Mouse (Mus musculus): ENCODE data around the gene Spata32. TPM values are rescaled to one million over a fixed set of nuclear protein-coding genes. Genes with fewer than 3 reads are reported as not detected.
"Not testable (repeated sequence)": the region's sequence is repeated elsewhere in the genome, so short reads cannot be mapped to it uniquely, and the experiment has no call there.

The Spata32 gene
- polyA plus RNA-seq, 1 experiment from 2014 or later = not detected

- Histone ChIP-seq H3K9me3 (ENCODE audit: control insufficient read depth, low read length) (no peaks in the 10 kb centered on the region), H3K4me2 (ENCODE audit: low read length) (no peak overlapping the region), H3K4me1 (replicated peaks; ENCODE audit: control insufficient read depth, insufficient read depth, low read length) (no peaks in the 10 kb centered on the region), H3K4me3 (ENCODE audit: low read depth, low read length) (no peak overlapping the region), H3K36me3 (ENCODE audit: control insufficient read depth, insufficient read depth, low read length) (peaks cover 63% of the 10 kb centered on the region), H3K27ac (ENCODE audit: low read depth) (no peak overlapping the region), H3K27me3 (replicated peaks; ENCODE audit: control insufficient read depth, insufficient read depth, low read length) (no peaks in the 10 kb centered on the region), H3K9ac (ENCODE audit: low read length) (no peak overlapping the region)
- DNase-seq (ENCODE audit: low spot score) = no peak
- ATAC-seq (replicated peaks; ENCODE audit: low FRiP score, low TSS enrichment, low read depth) = no peak
- WGBS = 87% methylated on average over 10 of the region's 10 CpGs
These were observed 5.2 kb upstream of the Spata32 start for GRCm38 (mm10) chr11:103223444-103223843.

GRCm38 (mm10) chr11:103222718-103223117 lies 4.5 kb upstream of the Spata32 start:
- H3K36me3 ChIP-seq (ENCODE audit: control insufficient read depth, insufficient read depth, low read length) = peaks cover 62% of the 10 kb centered on the region
- not testable (repeated sequence) for H3K4me1 ChIP-seq (replicated peaks; ENCODE audit: control insufficient read depth, insufficient read depth, low read length)
- 88% methylated on average over 3 of the region's 4 CpGs for WGBS

GRCm38 (mm10) chr11:103221437-103221836 lies 3.2 kb upstream of the Spata32 start:
- Histone ChIP-seq H3K27me3 (replicated peaks; ENCODE audit: control insufficient read depth, insufficient read depth, low read length) (no peaks in the 10 kb centered on the region), H3K27ac (ENCODE audit: low read depth) (no peak overlapping the region), H3K9ac (ENCODE audit: low read length) (no peak overlapping the region), H3K4me1 (replicated peaks; ENCODE audit: control insufficient read depth, insufficient read depth, low read length) (no peaks in the 10 kb centered on the region), H3K9me3 (ENCODE audit: control insufficient read depth, low read length) (no peaks in the 10 kb centered on the region), H3K36me3 (ENCODE audit: control insufficient read depth, insufficient read depth, low read length) (peaks cover 50% of the 10 kb centered on the region), H3K4me3 (ENCODE audit: low read depth, low read length) (no peak overlapping the region), H3K4me2 (ENCODE audit: low read length) (no peak overlapping the region)
- ATAC-seq (replicated peaks; ENCODE audit: low FRiP score, low TSS enrichment, low read depth) = peak; percentile 59; the same call in 1 of the 2 replicates
- DNase-seq (ENCODE audit: low spot score) = no peak
- WGBS = 74% methylated on average over 6 of the region's 6 CpGs

More at GRCm38 (mm10) chr11:103222718-103223117, 4.5 kb upstream of the Spata32 start:
- not testable (repeated sequence) for H3K4me3 ChIP-seq (ENCODE audit: low read depth, low read length); DNase-seq (ENCODE audit: low spot score); H3K27ac ChIP-seq (ENCODE audit: low read depth); H3K9ac ChIP-seq (ENCODE audit: low read length); H3K9me3 ChIP-seq (ENCODE audit: control insufficient read depth, low read length); ATAC-seq (replicated peaks; ENCODE audit: low FRiP score, low TSS enrichment, low read depth); H3K27me3 ChIP-seq (replicated peaks; ENCODE audit: control insufficient read depth, insufficient read depth, low read length); H3K4me2 ChIP-seq (ENCODE audit: low read length)

GRCm38 (mm10) chr11:103219995-103220394 lies 1.8 kb upstream of the Spata32 start:
- Histone ChIP-seq H3K27me3 (replicated peaks; ENCODE audit: control insufficient read depth, insufficient read depth, low read length) (no peaks in the 10 kb centered on the region), H3K4me2 (ENCODE audit: low read length) (no peak overlapping the region), H3K27ac (ENCODE audit: low read depth) (no peak overlapping the region), H3K4me1 (replicated peaks; ENCODE audit: control insufficient read depth, insufficient read depth, low read length) (no peaks in the 10 kb centered on the region), H3K4me3 (ENCODE audit: low read depth, low read length) (no peak overlapping the region), H3K9me3 (ENCODE audit: control insufficient read depth, low read length) (no peaks in the 10 kb centered on the region), H3K36me3 (ENCODE audit: control insufficient read depth, insufficient read depth, low read length) (peaks cover 38% of the 10 kb centered on the region), H3K9ac (ENCODE audit: low read length) (no peak overlapping the region)
- DNase-seq (ENCODE audit: low spot score) (no peak), ATAC-seq (replicated peaks; ENCODE audit: low FRiP score, low TSS enrichment, low read depth) (no peak)
- WGBS = 81% methylated on average over 4 of the region's 4 CpGs

- peaks cover 31% of the 10 kb centered on the region for H3K36me3 ChIP-seq (ENCODE audit: control insufficient read depth, insufficient read depth, low read length)
- ATAC-seq (replicated peaks; ENCODE audit: low FRiP score, low TSS enrichment, low read depth) = no peak
- no peak overlapping the region for H3K27ac ChIP-seq (ENCODE audit: low read depth)
- H3K27me3 ChIP-seq (replicated peaks; ENCODE audit: control insufficient read depth, insufficient read depth, low read length) = no peaks in the 10 kb centered on the region
- no peaks in the 10 kb centered on the region for H3K4me1 ChIP-seq (replicated peaks; ENCODE audit: control insufficient read depth, insufficient read depth, low read length)
- 81% methylated on average over 5 of the region's 5 CpGs for WGBS
- no peak overlapping the region for H3K9ac ChIP-seq (ENCODE audit: low read length)
- no peak for DNase-seq (ENCODE audit: low spot score)
- no peak overlapping the region for H3K4me3 ChIP-seq (ENCODE audit: low read depth, low read length)
- H3K4me2 ChIP-seq (ENCODE audit: low read length) = no peak overlapping the region
- no peaks in the 10 kb centered on the region for H3K9me3 ChIP-seq (ENCODE audit: control insufficient read depth, low read length)
These were observed 1.0 kb upstream of the Spata32 start for GRCm38 (mm10) chr11:103219259-103219658.

- 31% methylated on average over 6 of the region's 6 CpGs for WGBS
- peak overlapping the region; percentile 33 for H3K4me3 ChIP-seq (ENCODE audit: low read depth, low read length)
- H3K4me1 ChIP-seq (replicated peaks; ENCODE audit: control insufficient read depth, insufficient read depth, low read length) = no peaks in the 10 kb centered on the region
- no peak overlapping the region for H3K27ac ChIP-seq (ENCODE audit: low read depth)
- peak overlapping the region; percentile 64 for H3K4me2 ChIP-seq (ENCODE audit: low read length)
- DNase-seq (ENCODE audit: low spot score) (no peak), ATAC-seq (replicated peaks; ENCODE audit: low FRiP score, low TSS enrichment, low read depth) (no peak)
- no peaks in the 10 kb centered on the region for H3K27me3 ChIP-seq (replicated peaks; ENCODE audit: control insufficient read depth, insufficient read depth, low read length)
- H3K9ac ChIP-seq (ENCODE audit: low read length) = peak overlapping the region; percentile 5; the same call in 1 of the 2 replicates
- H3K9me3 ChIP-seq (ENCODE audit: control insufficient read depth, low read length) = no peaks in the 10 kb centered on the region
- H3K36me3 ChIP-seq (ENCODE audit: control insufficient read depth, insufficient read depth, low read length) = peaks cover 23% of the 10 kb centered on the region
These were observed 277 bp upstream of the Spata32 start for GRCm38 (mm10) chr11:103218517-103218901.

- ATAC-seq (replicated peaks; ENCODE audit: low FRiP score, low TSS enrichment, low read depth) (no peak), DNase-seq (ENCODE audit: low spot score) (no peak)
- Histone ChIP-seq H3K4me1 (replicated peaks; ENCODE audit: control insufficient read depth, insufficient read depth, low read length) (no peaks in the 10 kb centered on the region), H3K9me3 (ENCODE audit: control insufficient read depth, low read length) (no peaks in the 10 kb centered on the region), H3K36me3 (ENCODE audit: control insufficient read depth, insufficient read depth, low read length) (peaks cover 11% of the 10 kb centered on the region), H3K4me2 (ENCODE audit: low read length) (no peak overlapping the region), H3K27me3 (replicated peaks; ENCODE audit: control insufficient read depth, insufficient read depth, low read length) (no peaks in the 10 kb centered on the region), H3K4me3 (ENCODE audit: low read depth, low read length) (no peak overlapping the region), H3K9ac (ENCODE audit: low read length) (no peak overlapping the region), H3K27ac (ENCODE audit: low read depth) (no peak overlapping the region)
- 75% methylated on average over 1 of the region's 1 CpGs for WGBS
These were observed 2.9 kb downstream of the Spata32 start for GRCm38 (mm10) chr11:103215355-103215754.

GRCm38 (mm10) chr11:103213712-103214111 lies 4.5 kb downstream of the Spata32 start:
- WGBS = 94% methylated on average over 5 of the region's 5 CpGs
- H3K36me3 ChIP-seq (ENCODE audit: control insufficient read depth, insufficient read depth, low read length) = no peaks in the 10 kb centered on the region
- H3K27me3 ChIP-seq (replicated peaks; ENCODE audit: control insufficient read depth, insufficient read depth, low read length) = no peaks in the 10 kb centered on the region
- DNase-seq (ENCODE audit: low spot score) = no peak
- H3K9me3 ChIP-seq (ENCODE audit: control insufficient read depth, low read length) = no peaks in the 10 kb centered on the region
- no peak overlapping the region for H3K9ac ChIP-seq (ENCODE audit: low read length)
- no peak overlapping the region for H3K4me2 ChIP-seq (ENCODE audit: low read length)
- no peak overlapping the region for H3K27ac ChIP-seq (ENCODE audit: low read depth)
- no peaks in the 10 kb centered on the region for H3K4me1 ChIP-seq (replicated peaks; ENCODE audit: control insufficient read depth, insufficient read depth, low read length)
- H3K4me3 ChIP-seq (ENCODE audit: low read depth, low read length) = no peak overlapping the region
- no peak for ATAC-seq (replicated peaks; ENCODE audit: low FRiP score, low TSS enrichment, low read depth)

- ATAC-seq (replicated peaks; ENCODE audit: low FRiP score, low TSS enrichment, low read depth) (no peak), DNase-seq (ENCODE audit: low spot score) (no peak)
- H3K27ac ChIP-seq (ENCODE audit: low read depth) = no peak overlapping the region
- 63% methylated on average over 8 of the region's 8 CpGs for WGBS
- H3K36me3 ChIP-seq (ENCODE audit: control insufficient read depth, insufficient read depth, low read length) = no peaks in the 10 kb centered on the region
- no peak overlapping the region for H3K4me3 ChIP-seq (ENCODE audit: low read depth, low read length)
- H3K4me2 ChIP-seq (ENCODE audit: low read length) = no peak overlapping the region
- no peak overlapping the region for H3K9ac ChIP-seq (ENCODE audit: low read length)
- H3K27me3 ChIP-seq (replicated peaks; ENCODE audit: control insufficient read depth, insufficient read depth, low read length) = no peaks in the 10 kb centered on the region
- H3K4me1 ChIP-seq (replicated peaks; ENCODE audit: control insufficient read depth, insufficient read depth, low read length) = no peaks in the 10 kb centered on the region
- no peaks in the 10 kb centered on the region for H3K9me3 ChIP-seq (ENCODE audit: control insufficient read depth, low read length)
These were observed 7.9 kb downstream of the Spata32 start for GRCm38 (mm10) chr11:103210291-103210690.

Data from intestine, embryonic 14.5 days (tissue).